Mouse (Mus musculus): ENCODE data around the gene Ssty2.
"Not testable (repeated sequence)": the region's sequence is repeated elsewhere in the genome, so short reads cannot be mapped to it uniquely, and the experiment has no call there.

Ssty2 gene

DNA sequence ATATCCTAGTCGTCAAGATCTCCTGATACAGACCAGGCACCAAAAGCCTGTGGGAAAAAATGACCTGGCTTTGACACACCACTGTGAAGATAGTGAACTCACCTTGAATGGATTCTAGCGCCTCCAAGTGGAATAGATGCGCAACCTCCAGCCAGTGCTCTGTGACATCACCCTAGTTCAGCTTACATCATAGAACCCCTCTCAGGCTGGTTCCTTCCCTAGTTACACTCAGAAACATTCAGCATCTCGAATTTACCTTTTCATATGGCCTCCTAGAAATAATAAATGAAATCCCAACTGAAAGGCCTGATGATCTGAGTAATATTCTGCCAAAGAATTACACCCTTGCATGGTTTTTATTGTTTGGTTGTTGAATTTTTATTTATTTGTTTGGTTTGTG, at the start of gene Ssty2:
Gene Ssty2 (minus strand): TSS at position 101 of the 400 bp plus-strand sequence.
- DNase-seq, result not testable (repeated sequence)
